Mouse (Mus musculus): ENCODE measurements around the gene Clec1b.

Clec1b gene

DNA sequence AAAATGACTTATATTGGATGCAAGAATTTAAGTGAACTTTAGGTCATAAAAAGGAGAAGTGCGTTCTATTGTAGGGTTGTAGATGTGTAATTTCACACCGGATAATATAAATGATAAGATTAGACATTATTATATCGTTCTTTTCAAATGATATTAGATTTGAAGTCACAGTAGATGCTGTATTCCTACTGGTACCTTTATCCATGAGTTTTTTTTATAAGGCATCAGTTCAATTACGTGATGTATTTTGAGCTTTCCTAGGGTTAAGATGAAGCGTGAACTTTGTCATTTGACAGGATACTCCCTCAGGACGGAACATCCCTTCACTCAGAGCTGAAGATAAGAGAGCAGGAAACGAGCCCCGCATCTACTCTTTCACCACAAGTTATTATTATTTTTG, at the start of gene Clec1b:
Gene Clec1b (plus strand): TSS at position 301 of the 400 bp plus-strand sequence.
- DNase-seq (ENCODE audit: low read depth, low spot score), result no peak

DNA sequence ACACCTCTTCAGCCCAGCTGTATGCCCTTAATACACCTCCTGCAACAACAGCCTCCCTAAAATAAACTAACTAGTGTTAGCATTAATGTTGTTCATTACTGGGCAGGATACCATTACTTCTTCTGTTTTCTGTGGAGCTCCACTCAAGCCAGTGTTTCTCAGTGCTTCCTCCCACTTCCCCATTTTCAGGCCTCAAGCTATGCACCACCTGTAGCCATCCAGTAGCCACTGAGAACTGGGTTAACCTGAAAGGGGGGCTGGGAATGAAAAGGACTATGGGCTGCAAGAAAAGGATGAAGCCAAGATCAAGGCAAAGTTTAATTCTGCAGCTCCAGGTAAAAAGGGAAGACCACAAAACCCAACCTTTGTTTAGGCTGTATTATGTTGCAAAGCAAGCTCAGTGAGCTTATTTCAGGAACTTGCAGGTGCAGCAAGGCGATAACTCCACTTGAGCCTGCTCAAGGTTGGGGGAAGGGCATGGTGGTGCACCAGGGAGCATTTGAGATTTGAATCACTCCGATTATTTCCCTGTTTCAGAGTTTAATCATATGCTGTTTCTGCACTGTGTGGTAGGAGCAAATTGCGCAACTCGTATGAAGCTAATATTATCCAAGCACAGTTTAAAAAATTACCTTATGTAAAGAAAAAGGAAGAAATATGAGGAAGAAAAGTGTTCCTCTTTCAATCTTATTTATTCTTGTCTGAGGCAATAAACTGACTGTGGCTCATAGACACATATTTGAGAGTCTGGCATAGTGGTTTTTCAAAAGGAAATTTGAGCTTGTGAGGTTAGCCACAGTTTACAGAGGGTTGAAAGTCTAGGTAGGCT, 47.4 kb upstream of the Clec1b start:
- peak; percentile 35 for DNase-seq (ENCODE audit: low read depth, low spot score)

DNA sequence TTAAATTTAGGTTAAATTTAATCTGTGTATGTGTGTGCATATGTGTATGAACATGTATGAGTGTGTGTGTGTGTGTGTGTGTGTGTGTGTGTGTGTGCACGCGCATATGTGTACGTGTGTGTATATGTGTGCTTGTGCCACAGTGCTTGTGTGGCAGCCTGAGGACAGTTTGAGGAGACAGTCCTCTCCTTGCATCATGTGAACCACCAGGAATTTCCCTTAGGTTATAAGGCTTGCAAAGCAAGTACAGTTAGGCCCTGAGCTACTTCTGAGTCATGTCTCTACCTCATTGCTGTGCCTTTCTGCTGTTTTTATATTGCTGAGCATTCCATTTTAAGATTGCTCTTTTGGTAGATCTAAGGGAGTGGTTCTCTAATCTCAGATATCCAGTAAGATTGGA, 46.0 kb upstream of the Clec1b start:
- no peak for DNase-seq (ENCODE audit: low read depth, low spot score)

DNA sequence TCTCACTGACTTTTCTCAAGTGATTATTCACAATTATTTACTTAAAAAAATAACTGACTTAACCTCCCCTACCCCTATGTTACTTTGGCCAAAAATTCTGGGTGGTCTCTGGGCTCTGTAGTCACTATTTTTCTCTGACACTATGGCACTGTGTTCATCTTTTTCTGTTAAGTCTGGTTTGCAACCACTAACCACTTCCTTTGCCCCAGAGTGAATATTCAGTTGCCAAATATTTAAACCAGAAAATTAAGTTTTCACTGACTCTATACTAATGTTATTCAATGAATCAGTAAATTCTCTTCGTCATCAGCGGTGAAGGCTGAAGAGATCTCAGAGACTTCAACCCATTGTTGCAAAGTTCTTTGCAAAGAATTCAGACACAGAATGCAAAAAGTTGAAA, 41.3 kb upstream of the Clec1b start:
- DNase-seq (ENCODE audit: low read depth, low spot score), result no peak

DNA sequence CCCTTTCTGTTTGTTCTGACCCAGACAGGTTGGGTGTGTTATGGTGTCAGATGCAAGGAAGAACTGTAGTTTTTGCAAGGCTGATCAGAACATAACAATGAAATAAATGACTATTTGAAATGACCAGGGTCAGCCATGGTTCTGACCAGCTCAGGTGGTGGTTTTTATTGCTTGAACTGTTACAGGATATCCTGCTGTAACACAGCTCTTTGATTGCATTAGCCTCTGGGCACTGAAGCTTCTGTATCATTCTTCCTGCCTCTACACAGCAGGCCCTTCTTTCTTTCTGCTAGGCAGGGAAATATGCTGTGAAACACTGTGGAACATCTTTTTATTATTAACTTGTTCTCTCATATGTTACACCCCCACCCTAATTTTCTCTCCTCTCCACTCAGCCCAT, 40.7 kb upstream of the Clec1b start:
- DNase-seq (ENCODE audit: low read depth, low spot score), result no peak

DNA sequence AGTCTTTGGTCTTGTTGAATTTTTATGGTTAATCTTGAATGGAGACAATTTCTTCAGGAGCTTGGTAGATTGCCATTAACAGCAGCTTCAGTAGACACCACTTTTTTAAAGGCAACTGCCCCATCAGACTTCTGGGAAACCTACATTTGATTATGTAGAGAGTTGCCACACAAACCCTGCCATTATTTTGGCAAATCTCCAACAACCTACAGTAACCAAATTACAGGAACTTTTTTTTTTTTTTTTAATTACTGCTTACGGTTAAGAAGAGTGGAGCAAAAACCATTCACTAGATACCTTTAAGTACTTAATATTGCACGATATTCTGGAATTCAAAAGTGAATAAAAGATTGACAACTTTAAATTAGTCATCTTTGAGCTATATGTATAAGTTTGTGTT, 37.6 kb upstream of the Clec1b start:
- DNase-seq (ENCODE audit: low read depth, low spot score), result no peak

DNA sequence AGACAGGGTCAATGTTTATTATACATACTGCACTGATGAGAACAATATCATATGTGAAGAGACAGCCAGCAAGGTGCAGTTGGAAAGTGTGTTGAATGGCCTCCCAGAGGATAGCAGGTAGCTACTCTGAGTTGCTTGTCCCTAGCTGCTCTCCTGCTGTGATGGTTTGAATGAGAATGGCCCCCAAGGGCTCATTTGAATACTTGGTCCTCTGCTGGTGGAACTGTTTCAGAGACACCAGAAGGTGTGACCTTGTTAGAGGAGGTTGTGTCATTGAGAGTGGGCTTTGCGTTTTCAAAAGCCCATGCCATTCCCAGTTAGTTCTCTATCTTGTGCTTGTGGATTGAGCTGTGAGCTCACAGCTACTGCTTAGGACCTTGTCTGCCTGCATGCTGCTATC, 33.2 kb upstream of the Clec1b start:
- no peak for DNase-seq (ENCODE audit: low read depth, low spot score)

DNA sequence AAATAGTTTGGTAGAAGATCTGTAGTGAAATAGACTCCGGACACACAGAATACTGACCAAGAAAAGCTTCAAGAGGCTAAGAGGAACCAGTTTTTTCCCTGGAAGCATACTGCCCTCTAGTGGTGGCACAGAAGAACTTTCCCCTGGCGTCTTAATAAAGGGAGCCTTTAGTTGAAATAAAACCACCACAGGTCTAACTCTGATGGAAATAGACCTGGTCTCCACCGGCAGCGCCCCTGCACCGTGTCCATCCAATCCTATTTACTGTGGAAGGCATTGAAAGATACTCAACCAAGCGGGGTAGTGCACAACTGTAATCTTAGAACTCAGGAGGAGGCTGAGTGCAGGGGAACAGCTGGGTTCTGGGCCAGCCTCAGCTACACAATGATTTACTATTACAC, 31.1 kb upstream of the Clec1b start:
- peak; percentile 72 for DNase-seq (ENCODE audit: low read depth, low spot score)

DNA sequence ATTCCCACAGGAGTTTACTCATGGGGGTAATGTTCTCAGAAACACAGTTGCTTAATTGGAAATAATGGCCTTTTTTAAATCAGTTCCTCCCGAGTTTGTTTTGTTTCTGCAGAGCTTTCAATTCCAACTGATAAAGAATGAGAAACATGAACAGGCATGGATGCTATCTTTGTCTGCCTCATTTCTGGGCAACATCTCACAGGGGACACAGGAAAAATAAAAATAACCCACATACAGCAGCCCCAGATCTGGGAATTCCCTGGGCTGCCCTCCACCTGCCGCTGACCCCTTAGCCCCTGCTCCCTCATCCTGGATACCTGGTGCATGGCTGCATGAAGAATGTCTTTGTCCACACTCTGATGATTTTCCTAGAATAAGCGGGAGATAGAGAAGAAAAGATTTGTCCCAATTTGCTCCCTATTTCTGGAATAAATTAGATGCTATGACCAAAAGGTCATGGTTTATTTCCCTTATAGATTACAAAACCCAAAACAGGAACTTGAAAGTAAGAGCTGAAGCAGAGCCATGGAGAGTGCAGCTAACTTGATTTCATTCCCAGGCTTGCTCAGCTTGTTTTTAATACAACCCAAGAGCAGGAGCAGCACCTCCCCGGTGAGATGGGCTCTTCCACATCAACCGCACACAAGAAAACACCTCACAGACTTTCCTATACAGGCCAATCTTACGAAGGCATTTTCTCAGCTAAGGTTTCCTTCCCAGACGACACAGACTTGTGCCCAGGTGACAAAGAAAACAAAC, 27.5 kb upstream of the Clec1b start:
- no peak for DNase-seq (ENCODE audit: low read depth, low spot score)

DNA sequence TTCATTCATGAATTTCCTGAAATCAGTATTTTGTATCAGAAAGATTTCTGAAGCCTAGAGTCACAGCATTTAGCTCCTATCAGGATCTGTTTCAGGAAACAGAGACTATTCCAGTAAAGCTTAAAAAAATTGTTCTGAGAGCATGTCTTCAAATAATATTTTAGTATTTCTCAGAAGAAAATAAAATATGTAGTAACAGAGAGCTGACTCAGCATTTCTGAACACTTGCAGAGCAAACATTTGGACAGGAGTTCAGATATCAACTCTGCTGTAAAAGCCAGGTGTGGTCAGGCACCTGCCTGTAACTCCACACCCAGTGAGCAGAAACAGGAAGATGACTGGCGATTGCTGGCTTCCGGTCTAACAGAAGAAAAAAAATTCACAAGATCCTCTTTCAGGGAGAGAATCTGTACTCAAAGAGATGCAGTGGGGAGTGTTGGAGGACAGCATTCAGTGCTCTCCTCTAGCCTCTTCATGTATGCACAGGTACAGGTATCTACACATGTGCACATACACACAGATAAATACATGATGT, 22.1 kb upstream of the Clec1b start:
- no peak for DNase-seq (ENCODE audit: low read depth, low spot score)

DNA sequence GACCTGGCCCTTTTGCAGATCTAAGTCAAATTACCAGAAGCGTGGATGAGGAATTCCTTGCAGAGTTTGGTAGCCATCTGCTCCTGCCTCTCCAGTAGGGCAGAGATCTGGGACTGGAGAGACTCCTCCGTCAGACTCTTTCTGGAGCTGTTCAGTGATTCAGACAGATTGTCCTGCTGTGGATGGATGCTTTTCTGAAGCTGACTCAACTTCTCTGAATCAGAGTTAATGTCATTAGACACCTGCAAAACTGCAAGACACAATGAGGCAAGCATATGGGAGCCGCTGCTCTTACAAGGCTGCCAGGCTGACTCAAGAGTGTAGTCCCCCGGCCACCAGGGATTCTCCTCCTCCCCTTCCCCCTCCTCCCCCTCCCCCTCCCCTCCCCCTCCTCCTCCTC, 16.6 kb upstream of the Clec1b start:
- DNase-seq (ENCODE audit: low read depth, low spot score), result peak; percentile 77

DNA sequence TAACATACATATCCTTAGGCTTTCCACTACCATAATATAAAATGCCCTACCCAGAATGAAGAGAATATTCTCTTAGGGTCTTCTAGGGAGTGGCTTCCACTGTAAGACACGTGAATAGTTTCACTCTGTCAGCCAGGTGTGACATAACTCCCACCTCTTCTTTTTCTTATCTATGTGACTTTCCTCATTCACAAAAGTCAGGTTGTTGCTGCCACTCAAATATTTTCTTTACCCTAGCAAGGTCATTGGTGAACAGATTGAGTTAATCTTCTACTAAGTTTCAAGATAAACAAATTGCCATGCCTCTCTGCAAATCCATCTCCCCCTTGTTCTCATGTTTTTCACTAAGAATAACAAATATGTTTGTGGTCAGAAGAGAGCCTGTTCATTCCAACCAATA, 15.4 kb upstream of the Clec1b start:
- DNase-seq (ENCODE audit: low read depth, low spot score), result no peak

DNA sequence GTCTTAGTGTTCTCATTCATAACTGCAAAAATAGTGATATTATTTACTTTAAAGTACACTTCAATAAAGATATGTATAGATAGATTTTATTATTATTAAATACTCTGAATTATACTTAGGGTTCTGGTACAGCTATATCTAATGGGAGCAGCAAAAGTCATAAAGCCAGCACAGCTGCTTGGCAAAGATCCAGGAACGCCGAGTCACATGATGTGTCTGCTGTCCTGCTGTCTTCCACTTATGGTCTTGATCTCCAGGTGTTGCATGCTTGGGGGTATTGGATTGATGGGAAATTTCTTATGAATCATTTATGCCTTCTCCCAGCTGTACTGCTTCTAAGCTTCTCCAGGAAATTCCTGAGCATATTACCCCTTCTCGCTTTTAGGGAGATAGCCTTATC, 13.6 kb upstream of the Clec1b start:
- DNase-seq (ENCODE audit: low read depth, low spot score), result no peak

DNA sequence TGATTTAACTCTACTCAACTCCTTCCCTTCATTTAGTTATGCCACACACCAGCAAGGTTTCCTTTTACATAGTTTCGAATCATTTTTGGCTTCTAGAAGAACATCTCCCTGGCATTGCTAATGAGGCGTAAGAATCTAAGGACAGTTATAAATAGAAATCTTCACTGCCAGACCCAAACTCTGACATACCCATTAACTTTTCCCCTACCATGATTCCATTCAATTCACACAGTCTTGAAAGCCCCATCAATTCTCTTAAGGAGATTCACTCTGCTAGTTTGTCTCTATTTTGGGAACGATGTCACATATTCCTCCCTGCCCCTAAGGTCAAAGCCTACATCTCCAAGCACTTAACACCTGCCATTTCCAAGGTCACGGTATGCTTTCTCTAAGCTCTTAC, 12.1 kb upstream of the Clec1b start:
- DNase-seq (ENCODE audit: low read depth, low spot score), result no peak

DNA sequence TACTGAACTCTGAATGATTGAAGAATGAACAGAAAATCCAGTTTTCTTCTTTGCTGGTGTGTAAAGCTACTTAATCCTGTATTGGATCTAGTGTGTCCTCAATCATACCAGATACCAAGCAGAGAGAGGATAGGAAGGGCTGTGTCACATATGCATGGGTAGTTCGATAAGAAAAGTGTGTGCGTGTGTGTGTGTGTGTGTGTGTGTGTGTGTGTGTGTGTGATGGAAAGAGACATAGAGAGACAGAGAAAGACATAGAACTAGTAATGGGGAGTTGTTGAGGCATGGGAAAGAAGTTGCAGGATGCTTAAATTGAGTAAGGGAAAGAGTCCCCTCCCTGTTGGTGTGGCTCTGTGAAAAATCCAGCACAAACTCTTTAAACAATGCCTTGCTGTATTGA, 11.3 kb upstream of the Clec1b start, which contains the start of gene Clec12b:
Gene Clec12b (minus strand): TSS at position 101 of the 400 bp plus-strand sequence.
- no peak for DNase-seq (ENCODE audit: low read depth, low spot score)

DNA sequence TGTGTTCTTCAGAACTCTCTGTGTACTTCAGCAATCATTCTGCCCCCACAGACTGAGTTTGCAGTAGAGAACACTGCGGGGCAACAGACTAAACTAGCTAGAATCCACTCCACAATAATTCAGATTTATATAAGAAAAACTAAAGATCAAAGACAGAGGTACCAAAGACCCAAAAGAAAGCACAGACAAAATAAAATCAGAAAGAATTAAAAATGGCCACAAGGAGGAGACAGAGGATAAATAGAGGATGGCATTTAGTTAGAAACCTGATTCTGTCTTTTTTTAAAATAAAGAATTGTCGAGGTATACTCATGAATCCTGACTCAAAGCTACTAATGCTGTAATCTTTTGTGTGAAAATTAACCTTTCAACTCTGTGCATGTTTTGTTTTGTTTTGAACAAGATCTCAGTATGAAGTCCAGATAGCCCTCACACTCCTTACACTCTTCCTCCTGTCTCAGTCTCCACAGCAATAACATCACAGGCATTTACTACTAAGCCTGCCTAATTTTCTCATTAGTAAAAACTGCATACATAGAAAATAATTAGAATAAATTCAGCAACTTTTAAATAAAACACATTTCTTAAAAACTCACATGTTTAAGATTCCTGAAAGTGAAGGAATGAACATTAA, 3.9 kb upstream of the Clec1b start:
- DNase-seq (ENCODE audit: low read depth, low spot score), result no peak

DNA sequence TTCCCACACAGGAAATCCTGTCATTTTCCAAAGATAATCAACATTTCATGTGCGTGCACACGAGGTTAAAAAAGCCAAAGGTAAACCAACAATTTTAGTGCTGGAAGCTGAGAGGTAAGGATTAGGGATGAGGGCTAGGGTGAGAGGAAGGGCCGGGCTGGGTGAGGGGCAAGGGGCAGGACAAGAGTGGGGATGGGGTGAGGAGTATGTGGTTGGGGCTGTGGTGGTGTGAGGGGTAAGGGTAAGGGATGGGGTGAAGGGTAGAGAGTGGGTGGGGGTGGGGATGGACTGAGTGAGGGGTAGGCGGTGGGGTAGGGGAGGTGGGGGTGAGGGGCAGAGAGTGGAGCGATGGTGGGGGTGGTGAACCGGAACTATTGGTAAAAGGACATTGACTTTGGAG, 3.4 kb upstream of the Clec1b start:
- no peak for DNase-seq (ENCODE audit: low read depth, low spot score)

DNA sequence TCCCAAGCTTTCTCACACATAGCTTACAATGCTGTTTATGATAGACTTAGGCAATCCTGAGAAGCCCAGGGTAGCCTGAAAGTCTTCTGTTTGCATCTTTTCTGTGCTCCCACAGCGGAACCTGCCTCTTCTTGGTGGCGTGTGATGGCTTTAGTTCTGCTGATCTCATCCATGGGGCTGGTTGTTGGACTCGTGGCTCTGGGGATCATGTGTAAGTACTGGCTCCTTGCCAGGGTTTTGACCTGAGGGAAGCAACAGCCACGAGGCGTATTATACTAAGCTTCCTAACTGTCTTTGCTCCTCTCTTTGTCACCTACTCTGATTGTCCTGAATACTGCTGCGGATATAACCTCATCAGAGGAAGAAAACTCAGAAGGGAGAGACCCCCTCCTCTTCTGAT, 2.8 kb downstream of the Clec1b start:
- DNase-seq (ENCODE audit: low read depth, low spot score), result peak; percentile 30

DNA sequence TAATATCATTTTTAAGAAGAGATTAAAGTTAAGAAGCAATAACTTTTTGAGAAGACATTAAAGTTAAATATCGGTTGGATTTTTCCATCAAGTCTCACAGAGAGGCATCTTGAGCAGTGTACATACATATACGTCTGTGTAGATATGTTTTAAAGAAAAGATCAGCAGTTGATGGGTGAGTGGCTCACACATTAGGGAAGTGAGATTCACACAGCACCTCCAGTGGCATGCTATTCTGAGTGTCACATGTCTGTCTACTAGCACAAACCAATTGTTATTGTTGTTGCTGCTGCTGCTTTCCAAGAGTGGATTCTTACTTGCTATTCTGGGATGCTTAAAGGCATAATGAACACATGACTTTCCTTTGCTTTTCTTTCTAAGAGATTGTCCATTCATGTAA, 5.3 kb downstream of the Clec1b start:
- DNase-seq (ENCODE audit: low read depth, low spot score), result no peak

DNA sequence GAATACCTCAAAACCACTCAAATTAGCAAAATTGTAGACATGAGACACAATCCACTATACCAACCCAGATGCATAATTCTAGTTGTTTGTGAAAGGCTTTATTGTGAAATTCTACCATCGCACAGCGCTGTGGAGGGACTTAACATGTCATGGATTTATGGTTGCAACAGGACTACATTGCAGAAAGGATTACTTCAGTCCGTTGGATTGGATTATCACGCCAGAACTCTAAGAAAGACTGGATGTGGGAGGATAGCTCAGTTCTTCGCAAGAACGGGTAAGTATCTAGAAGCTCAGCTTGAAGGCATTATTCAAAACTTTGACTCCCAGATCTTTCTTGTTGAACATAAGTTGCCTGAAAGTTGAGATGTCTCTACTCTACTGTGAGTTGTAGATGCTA, 6.3 kb downstream of the Clec1b start:
- DNase-seq (ENCODE audit: low read depth, low spot score), result no peak

DNA sequence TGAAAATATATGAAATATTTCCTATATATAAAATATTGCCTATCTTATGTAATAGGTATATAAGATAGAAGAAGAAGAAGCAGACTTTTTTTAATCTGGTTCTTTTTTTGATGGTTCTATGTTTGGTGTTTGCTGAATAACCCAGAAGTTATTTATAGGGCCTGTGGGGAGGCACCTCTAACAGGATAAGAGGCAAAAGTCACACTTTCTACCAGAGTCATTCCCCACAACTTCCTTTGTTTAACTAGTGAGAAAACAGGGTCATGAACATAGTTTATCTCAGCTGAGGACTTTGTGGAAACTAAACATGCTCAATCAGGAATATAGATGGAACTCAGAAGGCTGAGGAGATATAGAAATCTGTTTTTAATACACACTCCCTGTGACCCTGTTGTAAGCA, 8.9 kb downstream of the Clec1b start:
- no peak for DNase-seq (ENCODE audit: low read depth, low spot score)

DNA sequence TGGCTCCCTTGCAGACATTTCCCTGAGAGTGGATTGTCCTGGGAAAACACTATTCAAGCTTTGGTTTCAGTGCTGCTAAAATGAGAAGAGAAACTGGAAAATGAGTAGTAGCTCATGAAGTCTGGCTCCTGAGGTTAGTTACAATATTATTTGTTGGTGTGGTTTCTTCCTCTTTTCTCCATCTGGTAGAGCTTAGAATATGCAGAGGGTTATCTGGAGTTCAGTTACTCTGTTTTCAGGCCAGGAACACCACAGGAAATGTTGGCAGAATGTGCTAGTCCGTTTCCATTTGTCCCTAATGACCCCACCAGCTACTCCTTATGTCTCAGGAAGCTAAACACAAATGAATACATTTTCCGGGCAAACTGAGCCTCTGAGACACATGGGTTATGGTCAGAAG, 10.2 kb downstream of the Clec1b start:
- no peak for DNase-seq (ENCODE audit: low read depth, low spot score)

Data from brain, adult 2 months (tissue).